Mouse (Mus musculus): ENCODE data around the gene Megf9. TPM values are rescaled to one million over a fixed set of nuclear protein-coding genes. Genes with fewer than 3 reads are reported as not detected.
A peak's percentile ranks its signal among the peaks of the same experiment; 100 is the strongest.

Megf9 gene
- polyA plus RNA-seq, 1 experiment from 2014 or later: 28.7 TPM

DNA sequence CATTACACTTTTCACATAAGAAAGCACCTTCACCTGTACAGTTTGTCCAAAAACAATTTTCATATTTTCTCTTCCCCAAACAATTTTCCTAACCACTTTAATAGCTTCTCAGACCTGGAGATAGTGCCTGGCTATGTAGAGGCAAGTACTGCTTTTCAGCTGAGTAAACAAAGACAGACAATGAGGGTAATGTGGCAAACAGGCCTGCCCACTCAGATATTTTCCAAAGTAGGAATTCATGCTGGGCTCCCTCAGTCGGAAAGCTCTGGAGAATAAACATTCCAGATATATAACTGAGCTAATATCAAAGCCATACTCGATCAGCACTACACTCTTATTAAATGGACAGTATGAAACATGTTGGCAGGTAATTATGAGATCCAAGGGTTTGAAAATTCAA, 25.2 kb downstream of the Megf9 start:
- Histone ChIP-seq H3K27me3 (replicated peaks; ENCODE audit: control insufficient read depth, insufficient read depth, low read length) (no peaks in the 10 kb centered on the region), H3K4me3 (ENCODE audit: low read depth, low read length) (no peak overlapping the region), H3K9ac (ENCODE audit: low read length) (no peak overlapping the region), H3K27ac (ENCODE audit: low read depth, low read length) (no peak overlapping the region), H3K36me3 (ENCODE audit: control insufficient read depth, insufficient read depth, low read length) (no peaks in the 10 kb centered on the region), H3K9me3 (replicated peaks; ENCODE audit: control insufficient read depth, low read length) (no peaks in the 10 kb centered on the region), H3K4me2 (ENCODE audit: low read length) (no peak overlapping the region), H3K4me1 (ENCODE audit: control insufficient read depth, insufficient read depth, low read length) (peaks cover 6% of the 10 kb centered on the region; the same call in 1 of the 2 replicates)
- 1% methylated on average over 2 of the region's 2 CpGs for WGBS
- DNase-seq (ENCODE audit: low spot score) (peak; percentile 34), ATAC-seq (peak; percentile 60; the same call in 1 of the 2 replicates)

DNA sequence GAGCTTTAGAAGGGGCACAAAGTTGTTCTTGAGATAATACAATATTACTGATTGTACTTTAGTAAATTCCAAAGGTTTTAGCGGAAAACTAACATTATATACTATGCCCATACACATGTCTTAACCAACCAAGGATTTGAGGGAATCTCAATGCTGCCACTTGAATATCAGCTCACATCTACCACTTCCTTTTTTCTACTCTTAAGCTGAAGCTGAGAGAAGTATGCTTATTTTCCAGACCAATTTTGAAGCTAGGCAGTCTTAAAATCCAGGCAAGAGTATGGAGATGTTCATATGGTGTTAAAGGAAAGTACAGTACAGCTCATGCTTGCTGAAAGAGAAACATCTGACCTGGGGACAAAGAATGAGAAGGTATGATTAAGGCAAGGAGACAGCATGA, 26.6 kb downstream of the Megf9 start:
- peaks cover 6% of the 10 kb centered on the region; the same call in 1 of the 2 replicates for H3K4me1 ChIP-seq (ENCODE audit: control insufficient read depth, insufficient read depth, low read length)
- DNase-seq (ENCODE audit: low spot score): no peak
- no peaks in the 10 kb centered on the region for H3K36me3 ChIP-seq (ENCODE audit: control insufficient read depth, insufficient read depth, low read length)
- ATAC-seq: no peak
- no peak overlapping the region for H3K9ac ChIP-seq (ENCODE audit: low read length)
- H3K27me3 ChIP-seq (replicated peaks; ENCODE audit: control insufficient read depth, insufficient read depth, low read length): no peaks in the 10 kb centered on the region
- no peak overlapping the region for H3K4me2 ChIP-seq (ENCODE audit: low read length)
- WGBS: 98% methylated on average over 1 of the region's 1 CpGs
- H3K27ac ChIP-seq (ENCODE audit: low read depth, low read length): no peak overlapping the region
- no peaks in the 10 kb centered on the region for H3K9me3 ChIP-seq (replicated peaks; ENCODE audit: control insufficient read depth, low read length)
- H3K4me3 ChIP-seq (ENCODE audit: low read depth, low read length): no peak overlapping the region

DNA sequence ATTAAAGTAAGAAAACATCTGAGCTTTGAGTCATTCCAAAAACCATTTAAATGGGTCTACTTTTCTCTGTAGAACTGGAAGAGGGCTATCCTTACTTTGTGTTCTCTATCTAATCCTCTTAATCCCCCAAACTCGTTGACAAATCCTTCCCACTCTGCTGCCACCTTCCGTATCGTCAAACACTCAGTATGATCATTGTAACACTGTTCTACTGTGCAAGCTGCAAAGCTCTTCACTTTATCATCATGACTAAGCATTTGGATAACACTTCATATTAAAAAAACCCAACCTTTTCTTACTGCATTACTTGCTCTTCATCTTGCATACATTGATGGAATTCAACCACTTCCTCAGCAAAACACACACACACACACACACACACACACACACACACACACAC, 28.8 kb downstream of the Megf9 start:
- Histone ChIP-seq H3K9me3 (replicated peaks; ENCODE audit: control insufficient read depth, low read length) (no peaks in the 10 kb centered on the region), H3K36me3 (ENCODE audit: control insufficient read depth, insufficient read depth, low read length) (no peaks in the 10 kb centered on the region), H3K27ac (ENCODE audit: low read depth, low read length) (no peak overlapping the region), H3K4me3 (ENCODE audit: low read depth, low read length) (no peak overlapping the region), H3K27me3 (replicated peaks; ENCODE audit: control insufficient read depth, insufficient read depth, low read length) (no peaks in the 10 kb centered on the region), H3K4me2 (ENCODE audit: low read length) (no peak overlapping the region), H3K4me1 (ENCODE audit: control insufficient read depth, insufficient read depth, low read length) (peaks cover 6% of the 10 kb centered on the region; the same call in 1 of the 2 replicates), H3K9ac (ENCODE audit: low read length) (no peak overlapping the region)
- ATAC-seq (no peak), DNase-seq (ENCODE audit: low spot score) (no peak)
- WGBS: 32% methylated on average over 3 of the region's 3 CpGs

DNA sequence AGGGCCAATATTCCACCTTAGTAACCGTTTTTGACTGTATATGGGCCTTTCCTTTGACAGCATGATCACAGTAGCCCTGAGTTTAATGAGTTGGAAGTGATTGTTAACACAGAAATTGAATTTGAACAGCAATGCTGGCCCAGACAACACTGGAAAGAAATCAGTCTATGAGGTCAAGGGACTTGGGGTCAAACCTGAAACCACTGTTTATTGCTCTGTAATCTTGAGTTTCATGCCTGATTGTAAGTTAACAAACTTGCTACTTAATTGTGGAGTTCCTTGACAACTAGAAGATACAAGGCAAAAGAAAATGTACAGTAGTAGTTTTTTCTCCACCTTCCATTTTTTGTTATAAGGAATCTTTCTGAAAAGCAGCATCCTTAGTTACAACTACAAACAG, 31.0 kb downstream of the Megf9 start:
- DNase-seq (ENCODE audit: low spot score) (no peak), ATAC-seq (no peak)
- 43% methylated on average over 1 of the region's 1 CpGs for WGBS
- Histone ChIP-seq H3K9me3 (replicated peaks; ENCODE audit: control insufficient read depth, low read length) (no peaks in the 10 kb centered on the region), H3K27me3 (replicated peaks; ENCODE audit: control insufficient read depth, insufficient read depth, low read length) (no peaks in the 10 kb centered on the region), H3K9ac (ENCODE audit: low read length) (no peak overlapping the region), H3K36me3 (ENCODE audit: control insufficient read depth, insufficient read depth, low read length) (no peaks in the 10 kb centered on the region), H3K4me2 (ENCODE audit: low read length) (no peak overlapping the region), H3K27ac (ENCODE audit: low read depth, low read length) (no peak overlapping the region), H3K4me1 (ENCODE audit: control insufficient read depth, insufficient read depth, low read length) (no peaks in the 10 kb centered on the region), H3K4me3 (ENCODE audit: low read depth, low read length) (no peak overlapping the region)

DNA sequence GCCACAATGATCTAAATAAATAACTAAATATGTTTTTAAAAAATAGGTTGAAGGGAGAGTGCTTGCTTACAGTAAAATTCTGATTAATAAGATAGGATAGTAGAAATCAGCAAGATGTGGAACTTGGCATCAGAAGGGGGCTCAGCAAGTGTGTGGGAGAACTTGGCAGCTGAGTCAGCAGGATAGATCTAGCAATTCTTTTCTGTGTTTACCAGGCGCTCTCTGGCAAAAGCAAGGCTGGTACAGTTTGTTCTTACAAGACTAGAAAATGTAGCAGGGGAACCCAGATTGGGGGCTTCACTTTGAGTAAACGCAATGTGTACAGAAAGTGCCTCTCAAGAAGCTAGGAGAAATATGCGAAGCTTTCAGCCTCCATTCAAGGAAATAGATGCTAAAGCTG, 35.5 kb downstream of the Megf9 start:
- no peaks in the 10 kb centered on the region for H3K9me3 ChIP-seq (replicated peaks; ENCODE audit: control insufficient read depth, low read length)
- no peak overlapping the region for H3K4me3 ChIP-seq (ENCODE audit: low read depth, low read length)
- no peaks in the 10 kb centered on the region for H3K36me3 ChIP-seq (ENCODE audit: control insufficient read depth, insufficient read depth, low read length)
- DNase-seq (ENCODE audit: low spot score) (peak; percentile 64), ATAC-seq (no peak; the same call in 1 of the 2 replicates)
- 81% methylated on average over 3 of the region's 3 CpGs for WGBS
- no peaks in the 10 kb centered on the region for H3K27me3 ChIP-seq (replicated peaks; ENCODE audit: control insufficient read depth, insufficient read depth, low read length)
- H3K4me1 ChIP-seq (ENCODE audit: control insufficient read depth, insufficient read depth, low read length): no peaks in the 10 kb centered on the region
- no peak overlapping the region for H3K27ac ChIP-seq (ENCODE audit: low read depth, low read length)
- H3K9ac ChIP-seq (ENCODE audit: low read length): no peak overlapping the region
- no peak overlapping the region for H3K4me2 ChIP-seq (ENCODE audit: low read length)

DNA sequence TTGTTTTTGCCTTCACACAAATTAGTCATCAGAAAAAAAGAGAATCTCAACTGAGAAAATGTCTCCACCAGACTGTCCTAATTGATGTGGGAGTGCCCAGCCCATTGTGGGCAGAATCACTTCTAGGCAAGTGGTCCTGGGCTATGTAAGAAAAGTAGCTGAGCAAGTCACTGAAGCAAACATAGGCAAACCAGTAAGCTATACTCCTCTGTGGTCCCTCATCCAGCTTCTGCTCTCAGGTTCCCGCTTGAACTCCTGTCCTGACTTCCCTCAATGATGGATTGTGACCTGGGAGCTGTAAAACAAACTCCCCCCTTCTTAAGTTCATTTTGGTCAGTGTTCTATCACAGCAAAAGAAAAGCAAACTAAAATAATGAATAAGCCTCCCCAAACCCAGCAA, 37.8 kb downstream of the Megf9 start:
- Histone ChIP-seq H3K27me3 (replicated peaks; ENCODE audit: control insufficient read depth, insufficient read depth, low read length) (no peaks in the 10 kb centered on the region), H3K27ac (ENCODE audit: low read depth, low read length) (no peak overlapping the region), H3K36me3 (ENCODE audit: control insufficient read depth, insufficient read depth, low read length) (no peaks in the 10 kb centered on the region), H3K4me2 (ENCODE audit: low read length) (no peak overlapping the region), H3K4me3 (ENCODE audit: low read depth, low read length) (no peak overlapping the region), H3K9me3 (replicated peaks; ENCODE audit: control insufficient read depth, low read length) (no peaks in the 10 kb centered on the region), H3K9ac (ENCODE audit: low read length) (no peak overlapping the region), H3K4me1 (ENCODE audit: control insufficient read depth, insufficient read depth, low read length) (no peaks in the 10 kb centered on the region)
- no peak for DNase-seq (ENCODE audit: low spot score)
- no peak for ATAC-seq
- 86% methylated on average over 1 of the region's 1 CpGs for WGBS

DNA sequence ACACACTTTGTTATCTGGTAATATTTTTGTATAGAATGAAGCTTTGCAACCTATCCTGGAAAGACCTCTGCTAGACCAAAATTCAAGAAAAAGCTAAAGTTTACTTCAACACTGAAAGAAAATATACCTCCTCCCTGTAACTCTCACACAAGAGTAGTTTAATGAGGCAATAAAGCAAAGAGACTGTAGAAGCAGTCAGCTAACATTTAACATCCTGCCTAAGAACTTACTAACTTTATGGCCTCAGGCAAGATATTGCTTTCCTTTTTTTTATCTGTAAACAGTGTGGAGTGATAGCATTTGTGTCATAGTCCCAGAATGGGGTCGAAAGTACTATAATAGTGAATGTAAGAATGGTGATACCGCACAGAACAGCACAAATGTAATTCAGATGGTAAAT, 45.0 kb downstream of the Megf9 start:
- no peaks in the 10 kb centered on the region for H3K9me3 ChIP-seq (replicated peaks; ENCODE audit: control insufficient read depth, low read length)
- H3K36me3 ChIP-seq (ENCODE audit: control insufficient read depth, insufficient read depth, low read length): no peaks in the 10 kb centered on the region
- no peak overlapping the region for H3K9ac ChIP-seq (ENCODE audit: low read length)
- 97% methylated on average over 2 of the region's 2 CpGs for WGBS
- H3K4me3 ChIP-seq (ENCODE audit: low read depth, low read length): no peak overlapping the region
- ATAC-seq (no peak), DNase-seq (ENCODE audit: low spot score) (no peak)
- H3K27ac ChIP-seq (ENCODE audit: low read depth, low read length): no peak overlapping the region
- no peaks in the 10 kb centered on the region for H3K4me1 ChIP-seq (ENCODE audit: control insufficient read depth, insufficient read depth, low read length)
- no peak overlapping the region for H3K4me2 ChIP-seq (ENCODE audit: low read length)
- no peaks in the 10 kb centered on the region for H3K27me3 ChIP-seq (replicated peaks; ENCODE audit: control insufficient read depth, insufficient read depth, low read length)

DNA sequence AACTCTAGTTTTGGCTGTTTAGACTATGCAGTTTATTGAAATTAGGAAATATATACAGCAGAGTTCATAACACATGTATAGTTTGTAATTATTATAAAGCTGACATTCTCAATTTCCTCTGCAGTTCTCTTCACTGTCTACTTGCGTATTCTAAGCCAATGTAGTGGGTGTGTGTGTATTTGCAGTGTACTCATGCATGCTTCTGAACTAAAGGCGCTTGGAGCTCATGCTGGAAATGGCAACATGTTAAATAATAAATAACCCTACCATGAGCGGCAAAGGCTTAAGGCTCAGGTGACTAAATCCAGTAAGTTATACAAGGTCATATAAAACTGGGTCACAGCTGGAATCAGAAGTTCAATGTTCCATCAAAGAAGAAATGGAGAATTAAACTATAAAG, 46.4 kb downstream of the Megf9 start:
- H3K4me1 ChIP-seq (ENCODE audit: control insufficient read depth, insufficient read depth, low read length): no peaks in the 10 kb centered on the region
- ATAC-seq (no peak), DNase-seq (ENCODE audit: low spot score) (no peak)
- no peak overlapping the region for H3K27ac ChIP-seq (ENCODE audit: low read depth, low read length)
- no peak overlapping the region for H3K4me2 ChIP-seq (ENCODE audit: low read length)
- 74% methylated on average over 3 of the region's 3 CpGs for WGBS
- H3K36me3 ChIP-seq (ENCODE audit: control insufficient read depth, insufficient read depth, low read length): no peaks in the 10 kb centered on the region
- H3K9ac ChIP-seq (ENCODE audit: low read length): no peak overlapping the region
- no peak overlapping the region for H3K4me3 ChIP-seq (ENCODE audit: low read depth, low read length)
- H3K9me3 ChIP-seq (replicated peaks; ENCODE audit: control insufficient read depth, low read length): no peaks in the 10 kb centered on the region
- H3K27me3 ChIP-seq (replicated peaks; ENCODE audit: control insufficient read depth, insufficient read depth, low read length): no peaks in the 10 kb centered on the region

DNA sequence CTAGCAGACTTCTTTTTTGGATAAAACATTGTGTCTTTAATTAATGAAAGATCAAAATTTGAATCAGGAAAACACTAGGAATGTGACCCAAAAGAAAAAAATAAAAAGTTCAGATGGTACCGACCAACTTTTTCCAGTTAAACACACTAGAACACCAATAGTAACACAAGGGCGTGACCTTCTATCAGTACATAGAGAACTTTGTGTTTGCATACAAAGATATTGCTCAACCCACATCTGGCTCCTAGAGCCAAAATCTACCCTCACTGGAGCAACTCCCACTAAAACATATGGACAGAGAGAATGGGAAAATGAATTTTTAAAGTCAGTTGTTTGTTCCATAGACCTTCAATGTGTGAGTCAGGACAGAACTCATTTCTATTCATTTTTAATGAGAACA, 50.7 kb downstream of the Megf9 start:
- no peak for DNase-seq (ENCODE audit: low spot score)
- Histone ChIP-seq H3K4me1 (ENCODE audit: control insufficient read depth, insufficient read depth, low read length) (no peaks in the 10 kb centered on the region), H3K27ac (ENCODE audit: low read depth, low read length) (no peak overlapping the region), H3K9ac (ENCODE audit: low read length) (no peak overlapping the region), H3K4me3 (ENCODE audit: low read depth, low read length) (no peak overlapping the region), H3K9me3 (replicated peaks; ENCODE audit: control insufficient read depth, low read length) (no peaks in the 10 kb centered on the region), H3K36me3 (ENCODE audit: control insufficient read depth, insufficient read depth, low read length) (no peaks in the 10 kb centered on the region), H3K4me2 (ENCODE audit: low read length) (no peak overlapping the region), H3K27me3 (replicated peaks; ENCODE audit: control insufficient read depth, insufficient read depth, low read length) (no peaks in the 10 kb centered on the region)
- no peak for ATAC-seq
- WGBS: 91% methylated on average over 2 of the region's 2 CpGs
